Mouse (Mus musculus): ENCODE data around the gene Dbndd1. TPM values are rescaled to one million over a fixed set of nuclear protein-coding genes. Genes with fewer than 3 reads are reported as not detected.

Gene Dbndd1
- total RNA-seq, 1 experiment = 1.4 TPM

- Histone ChIP-seq H3K9me3 (ENCODE audit: control insufficient read depth, insufficient read depth, low read depth, low read length) (no peaks in the 10 kb centered on the region), H3K9ac (ENCODE audit: insufficient read depth, low read depth, low read length, poor library complexity, severe bottlenecking) (no peak overlapping the region), H3K36me3 (ENCODE audit: control insufficient read depth, insufficient read depth, low read length, poor library complexity, severe bottlenecking) (peaks cover 36% of the 10 kb centered on the region), H3K27ac (ENCODE audit: insufficient read depth, low read depth, low read length, poor library complexity, severe bottlenecking) (no peak overlapping the region), H3K4me3 (ENCODE audit: insufficient read depth in 1 of 2, low read depth in 1 of 2, low read length in 2 of 2, poor library complexity in 1 of 2, severe bottlenecking in 1 of 2) (no peak overlapping the region), H3K4me1 (ENCODE audit: control insufficient read depth in 2 of 2, insufficient read depth in 2 of 2, low read length in 2 of 2, poor library complexity in 1 of 2) (0 out of 4 replicates have a peak, but pooled peaks cover 0 to 2% of the 10 kb centered on the region in 2 experiments)
- TF ChIP-seq ZC3H11A (IDR thresholded peaks at IDR 0.05; ENCODE audit: borderline replicate concordance, low read depth, low read length) (no peak), MAFK (IDR thresholded peaks at IDR 0.05; ENCODE audit: insufficient read depth, low read depth, low read length) (no peak), ZNF384 (IDR thresholded peaks at IDR 0.05; ENCODE audit: low read depth, low read length) (no peak), HCFC1 (IDR thresholded peaks at IDR 0.05; ENCODE audit: borderline replicate concordance, insufficient read depth, low read length) (no peak), CHD2 (IDR thresholded peaks at IDR 0.05; ENCODE audit: low read depth, low read length) (no peak)
- no peak for DNase-seq (ENCODE audit: low read depth, low spot score)
- in situ Hi-C loops (cut with MboI; ENCODE audit: low sequenced_read_pairs in 2 of 2, unreplicated experiment in 2 of 2) = no loop called here
Measured at GRCm38 (mm10) chr8:123505267-123505666, 10.0 kb downstream of the Dbndd1 start.

GRCm38 (mm10) chr8:123504591-123505195, 10.6 kb downstream of the Dbndd1 start:
- Histone ChIP-seq H3K4me3 (ENCODE audit: insufficient read depth in 1 of 2, low read depth in 1 of 2, low read length in 2 of 2, poor library complexity in 1 of 2, severe bottlenecking in 1 of 2) (no peak overlapping the region), H3K36me3 (ENCODE audit: control insufficient read depth, insufficient read depth, low read length, poor library complexity, severe bottlenecking) (peaks cover 36% of the 10 kb centered on the region), H3K27ac (ENCODE audit: insufficient read depth, low read depth, low read length, poor library complexity, severe bottlenecking) (no peak overlapping the region), H3K9me3 (ENCODE audit: control insufficient read depth, insufficient read depth, low read depth, low read length) (no peaks in the 10 kb centered on the region), H3K4me1 (ENCODE audit: control insufficient read depth in 2 of 2, insufficient read depth in 2 of 2, low read length in 2 of 2, poor library complexity in 1 of 2) (0 out of 4 replicates have a peak, but pooled peaks cover 0 to 2% of the 10 kb centered on the region in 2 experiments), H3K9ac (ENCODE audit: insufficient read depth, low read depth, low read length, poor library complexity, severe bottlenecking) (no peak overlapping the region)
- in situ Hi-C loops (cut with MboI; ENCODE audit: low sequenced_read_pairs in 2 of 2, unreplicated experiment in 2 of 2) = no loop called here
- no peak for TF ChIP-seq ZC3H11A (IDR thresholded peaks at IDR 0.05; ENCODE audit: borderline replicate concordance, low read depth, low read length)
- no peak for TF ChIP-seq HCFC1 (IDR thresholded peaks at IDR 0.05; ENCODE audit: borderline replicate concordance, insufficient read depth, low read length)
- TF ChIP-seq ZNF384 (IDR thresholded peaks at IDR 0.05; ENCODE audit: low read depth, low read length) = no peak
- TF ChIP-seq MAFK (IDR thresholded peaks at IDR 0.05; ENCODE audit: insufficient read depth, low read depth, low read length) = no peak
- TF ChIP-seq CHD2 (IDR thresholded peaks at IDR 0.05; ENCODE audit: low read depth, low read length) = no peak
- no peak for DNase-seq (ENCODE audit: low read depth, low spot score)

GRCm38 (mm10) chr8:123503801-123504467, 11.3 kb downstream of the Dbndd1 start:
- peaks cover 39% of the 10 kb centered on the region for H3K36me3 ChIP-seq (ENCODE audit: control insufficient read depth, insufficient read depth, low read length, poor library complexity, severe bottlenecking)
- DNase-seq (ENCODE audit: low read depth, low spot score) = no peak
- TF ChIP-seq MAFK (IDR thresholded peaks at IDR 0.05; ENCODE audit: insufficient read depth, low read depth, low read length) (no peak), ZC3H11A (IDR thresholded peaks at IDR 0.05; ENCODE audit: borderline replicate concordance, low read depth, low read length) (no peak), ZNF384 (IDR thresholded peaks at IDR 0.05; ENCODE audit: low read depth, low read length) (no peak), HCFC1 (IDR thresholded peaks at IDR 0.05; ENCODE audit: borderline replicate concordance, insufficient read depth, low read length) (no peak), CHD2 (IDR thresholded peaks at IDR 0.05; ENCODE audit: low read depth, low read length) (no peak)
- 0 out of 4 replicates have a peak, but pooled peaks cover 0 to 2% of the 10 kb centered on the region in 2 experiments for H3K4me1 ChIP-seq (ENCODE audit: control insufficient read depth in 2 of 2, insufficient read depth in 2 of 2, low read length in 2 of 2, poor library complexity in 1 of 2)
- H3K9me3 ChIP-seq (ENCODE audit: control insufficient read depth, insufficient read depth, low read depth, low read length) = no peaks in the 10 kb centered on the region
- H3K4me3 ChIP-seq (ENCODE audit: insufficient read depth in 1 of 2, low read depth in 1 of 2, low read length in 2 of 2, poor library complexity in 1 of 2, severe bottlenecking in 1 of 2) = no peak overlapping the region
- no peak overlapping the region for H3K27ac ChIP-seq (ENCODE audit: insufficient read depth, low read depth, low read length, poor library complexity, severe bottlenecking)
- no peak overlapping the region for H3K9ac ChIP-seq (ENCODE audit: insufficient read depth, low read depth, low read length, poor library complexity, severe bottlenecking)
- in situ Hi-C loops (cut with MboI; ENCODE audit: low sequenced_read_pairs in 2 of 2, unreplicated experiment in 2 of 2) = no loop called here

GRCm38 (mm10) chr8:123502192-123502591, 13.1 kb downstream of the Dbndd1 start:
- no peak for TF ChIP-seq CHD2 (IDR thresholded peaks at IDR 0.05; ENCODE audit: low read depth, low read length)
- no peak for TF ChIP-seq HCFC1 (IDR thresholded peaks at IDR 0.05; ENCODE audit: borderline replicate concordance, insufficient read depth, low read length)
- no peak for TF ChIP-seq ZC3H11A (IDR thresholded peaks at IDR 0.05; ENCODE audit: borderline replicate concordance, low read depth, low read length)
- no peak for TF ChIP-seq ZNF384 (IDR thresholded peaks at IDR 0.05; ENCODE audit: low read depth, low read length)
- TF ChIP-seq MAFK (IDR thresholded peaks at IDR 0.05; ENCODE audit: insufficient read depth, low read depth, low read length) = no peak
- Histone ChIP-seq H3K9me3 (ENCODE audit: control insufficient read depth, insufficient read depth, low read depth, low read length) (no peaks in the 10 kb centered on the region), H3K4me3 (ENCODE audit: insufficient read depth in 1 of 2, low read depth in 1 of 2, low read length in 2 of 2, poor library complexity in 1 of 2, severe bottlenecking in 1 of 2) (no peak overlapping the region), H3K4me1 (ENCODE audit: control insufficient read depth in 2 of 2, insufficient read depth in 2 of 2, low read length in 2 of 2, poor library complexity in 1 of 2) (peaks cover 0 to 5% of the 10 kb centered on the region in 2 experiments; a peak in 2 of 4 replicates), H3K36me3 (ENCODE audit: control insufficient read depth, insufficient read depth, low read length, poor library complexity, severe bottlenecking) (peaks cover 46% of the 10 kb centered on the region), H3K27ac (ENCODE audit: insufficient read depth, low read depth, low read length, poor library complexity, severe bottlenecking) (no peak overlapping the region), H3K9ac (ENCODE audit: insufficient read depth, low read depth, low read length, poor library complexity, severe bottlenecking) (no peak overlapping the region)
- DNase-seq (ENCODE audit: low read depth, low spot score) = no peak
- in situ Hi-C loops (cut with MboI; ENCODE audit: low sequenced_read_pairs in 2 of 2, unreplicated experiment in 2 of 2) = no loop called here
